In genomic region chr1:80512210-80512948, GRCm38 (mm10) we compare ENCODE assay signal across 11 mouse cellular contexts. TPM values are rescaled to one million over a fixed set of nuclear protein-coding genes. Genes with fewer than 3 reads are reported as not detected.
DNase-seq lines count a peak whose midpoint lies in the region; ATAC-seq and TF ChIP-seq lines count a peak whose summit lies in the region.
"Had no signal": no experiment of that assay in that cellular context is flagged by ENCODE, and none has a peak within 500 bp of the region (broad histone marks: within the 10 kb centered on the region; RNA-seq: fewer than 3 reads in every experiment).

No protein-coding gene starts in this region.

- TF ChIP-seq CTCF in kidney, adult 2 months (conservative IDR thresholded peaks at IDR 0.05; ENCODE audit: insufficient read depth, insufficient read length, low read depth, low read length) = no peak

- WGBS in kidney, adult 2 months = 53% methylated on average over 8 of the region's 8 CpGs

- H3K27me3 ChIP-seq in kidney, adult 2 months (replicated peaks; ENCODE audit: control insufficient read depth, insufficient read depth, low read length) = no peaks in the 10 kb centered on the region

- peak; percentile 10 for DNase-seq in kidney, adult 2 months
- no peak for DNase-seq in kidney, adult 8-10 months
- peak; percentile 56 for DNase-seq in CD4-positive helper T cell, adult 2 months (ENCODE audit: low read depth, low spot score)
- no peak for DNase-seq in gastrocnemius, postnatal 25 days
- DNase-seq in urinary bladder, postnatal 10 days (ENCODE audit: low spot score) = no peak
- DNase-seq in spleen, postnatal 4 days (ENCODE audit: low spot score in 2 of 2) = no peak
- DNase-seq: adrenal gland, adult 2 months; gastrocnemius, postnatal 36 days had no signal

- H3K4me1 ChIP-seq in kidney, adult 2 months (ENCODE audit: control insufficient read depth, insufficient read depth, low read length) = no peaks in the 10 kb centered on the region

- H3K36me3 ChIP-seq in kidney, adult 2 months (ENCODE audit: control insufficient read depth, insufficient read depth, low read length) = no peaks in the 10 kb centered on the region

- no peak overlapping the region for H3K4me3 ChIP-seq in kidney, adult 2 months (ENCODE audit: insufficient read depth, low read depth, low read length)

- H3K27ac ChIP-seq in kidney, adult 2 months (ENCODE audit: insufficient read depth, low read depth, low read length) = no peak overlapping the region

- no peak for TF ChIP-seq POLR2A in kidney, adult 2 months (IDR thresholded peaks at IDR 0.05; ENCODE audit: low read depth, low read length)

- ATAC-seq in common myeloid progenitor, adult 5-6 weeks (replicated peaks; ENCODE audit: low read depth, poor library complexity, severe bottlenecking) = 0 out of 2 replicates have a peak, but pooled peaks have one; percentile 46
- ATAC-seq in megakaryocyte progenitor cell, adult 5-6 weeks (replicated peaks; ENCODE audit: poor library complexity) = peak; percentile 66; the same call in 1 of the 2 replicates

RNA-seq across cellular contexts. Expression of gene Gm45261, which starts 51.1 kb away (rescaled TPM):
- not detected in 2 replicates for polyA plus RNA-seq in kidney, adult 2 months (2012; rRNA removed)
- total RNA-seq in common myeloid progenitor, adult 5-6 weeks (2017) = not detected in 2 replicates
- total RNA-seq in megakaryocyte progenitor cell, adult 5-6 weeks (2015) = not detected in 2 replicates
- total RNA-seq in megakaryocyte progenitor cell, adult 5-6 weeks (2017) = not detected in 2 replicates
- not detected for total RNA-seq in gastrocnemius, postnatal 25 days (2021)
- total RNA-seq: adrenal gland, adult 2 months; gastrocnemius, postnatal 36 days had no signal
- polyA plus RNA-seq: adrenal gland, adult 2 months; liver, embryonic 16.5 days had no signal

Comparison
In these comparisons a context has a peak if more than half of its experiments do, and no peak if none do; other contexts are left out.
1. DNase-seq: peak in kidney, adult 2 months (single experiment) and CD4-positive helper T cell, adult 2 months (single experiment); none in kidney, adult 8-10 months (0 of 2), gastrocnemius, postnatal 25 days (single experiment), urinary bladder, postnatal 10 days (single experiment) and spleen, postnatal 4 days (0 of 2).